Mouse (Mus musculus) liver, embryonic 13.5 days (tissue): ENCODE data around the gene Nmrk2. TPM values are rescaled to one million over a fixed set of nuclear protein-coding genes. Genes with fewer than 3 reads are reported as not detected.

Experiments
- ATAC-seq: fragments of 200-750 bp; cut with Nextera tagmentation; 2 replicates; pipeline ENCODE4 v1.8.0; 2017; ENCODE audit warnings: low read depth, mild to moderate bottlenecking, moderate number of reproducible peaks, moderate library complexity
- DNase-seq: peaks from one replicate; pipeline ENCODE4 v3.0.0; 2022
- H3K27ac ChIP-seq: fragments of 300-500 bp; sonication (generic); 2 replicates; pipeline ENCODE4 v1.5.1; 2015; ENCODE audit warnings: moderate library complexity, mild to moderate bottlenecking, inconsistent platforms
- H3K27me3 ChIP-seq: fragments of 300-500 bp; sonication (generic); 2 replicates; pipeline ENCODE4 v1.6.1; 2015; ENCODE audit warnings: mild to moderate bottlenecking, inconsistent platforms
- H3K36me3 ChIP-seq: fragments of 300-500 bp; sonication (generic); 2 replicates; pipeline ENCODE4 v1.6.1; 2015; ENCODE audit warnings: mild to moderate bottlenecking, inconsistent platforms
- H3K4me1 ChIP-seq: fragments of 300-500 bp; sonication (generic); replicated peaks from 2 replicates; pipeline ENCODE4 v1.6.1; 2015; ENCODE audit warnings: inconsistent platforms
- H3K4me2 ChIP-seq: fragments of 300-500 bp; sonication (generic); 2 replicates; pipeline ENCODE4 v1.6.1; 2015; ENCODE audit warnings: inconsistent platforms, mild to moderate bottlenecking, moderate library complexity
- H3K4me3 ChIP-seq: fragments of 300-500 bp; sonication (generic); replicated peaks from 2 replicates; pipeline ENCODE4 v1.5.1; 2015; ENCODE audit warnings: mild to moderate bottlenecking, inconsistent platforms
- H3K9ac ChIP-seq: fragments of 300-500 bp; sonication (generic); 2 replicates; pipeline ENCODE4 v1.6.1; 2015; ENCODE audit warnings: mild to moderate bottlenecking, inconsistent platforms
- H3K9me3 ChIP-seq: fragments of 300-500 bp; sonication (generic); replicated peaks from 2 replicates; pipeline ENCODE4 v1.6.1; 2016; ENCODE audit warnings: inconsistent platforms
- WGBS: fragments of 180-500 bp; shearing (Covaris S2); methylation state at CpG from one replicate; pipeline ENCODE4 v1.1.7; 2015; ENCODE audit not compliant: insufficient replicate concordance; 5-methylcytosine and 5-hydroxymethylcytosine counted together
- polyA plus RNA-seq: library from polyadenylated mRNA; unstranded; fragments of >200 nt; fragmentation: Nextera tagmentation; extraction: Ambion mirVana; gene quantifications from 2 replicates; pipeline ENCODE4 v1.2.1, GENCODE M21; 2015

The Nmrk2 gene
- polyA plus RNA-seq, 1 experiment from 2014 or later: not detected

DNA sequence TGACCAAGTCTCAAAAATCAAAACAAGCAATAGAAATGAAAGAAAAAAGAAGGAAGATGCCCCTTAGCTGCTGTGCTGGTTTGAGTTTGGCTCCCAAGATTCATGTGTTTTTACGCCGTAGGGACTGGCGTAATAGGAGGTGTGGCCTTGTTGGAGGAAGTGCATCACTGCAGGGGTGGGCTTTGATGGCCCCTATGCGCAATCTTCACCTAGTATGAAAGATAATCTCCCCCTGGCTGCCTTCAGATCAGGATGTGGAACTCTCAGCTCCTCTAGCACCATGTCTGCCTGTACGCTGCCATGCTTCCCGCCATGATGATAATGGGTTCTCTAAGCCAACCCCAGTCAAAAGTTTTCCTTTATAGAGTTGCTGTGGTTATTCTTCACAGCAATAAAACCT, 14.4 kb upstream of the Nmrk2 start:
- DNase-seq (no peak), ATAC-seq (no peak)
- H3K4me2 ChIP-seq: no peak overlapping the region
- 71% methylated on average over 6 of the region's 6 CpGs for WGBS
- no peaks in the 10 kb centered on the region for H3K9me3 ChIP-seq
- no peaks in the 10 kb centered on the region for H3K36me3 ChIP-seq
- H3K4me3 ChIP-seq: no peak overlapping the region
- peaks cover 14% of the 10 kb centered on the region for H3K27me3 ChIP-seq
- no peak overlapping the region for H3K27ac ChIP-seq
- no peaks in the 10 kb centered on the region for H3K4me1 ChIP-seq
- H3K9ac ChIP-seq: no peak overlapping the region

- WGBS: 77% methylated on average over 5 of the region's 5 CpGs
Observed at GRCm38 (mm10) chr10:81210154-81210553, 8.3 kb upstream of the Nmrk2 start.

DNA sequence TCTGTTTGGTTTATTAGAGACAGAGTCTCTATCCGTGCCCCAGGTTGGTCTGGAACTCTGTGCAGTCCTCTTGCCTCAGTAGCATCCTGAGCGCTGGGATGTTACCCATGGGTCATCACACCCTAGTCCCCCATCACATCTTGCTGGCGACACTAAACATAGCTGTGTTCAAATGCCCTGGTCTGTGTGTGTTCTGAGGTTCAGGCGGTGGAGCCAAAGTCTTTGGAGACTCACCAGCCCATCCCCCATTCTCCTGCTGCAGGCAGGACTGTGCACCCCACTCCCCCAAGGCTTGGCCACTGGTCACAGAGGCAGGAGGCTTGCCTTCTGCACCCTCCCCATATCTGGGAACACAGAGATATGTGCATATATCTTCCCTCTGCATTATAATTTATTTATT, 2.3 kb upstream of the Nmrk2 start:
- no peak overlapping the region for H3K9ac ChIP-seq
- H3K36me3 ChIP-seq: no peaks in the 10 kb centered on the region
- H3K27ac ChIP-seq: peak overlapping the region; percentile 55; the same call in 1 of the 2 replicates
- 63% methylated on average over 4 of the region's 4 CpGs for WGBS
- H3K4me3 ChIP-seq: no peak overlapping the region
- ATAC-seq: no peak
- DNase-seq: no peak
- H3K9me3 ChIP-seq: no peaks in the 10 kb centered on the region
- peaks cover 32% of the 10 kb centered on the region for H3K27me3 ChIP-seq
- peaks cover 24% of the 10 kb centered on the region for H3K4me1 ChIP-seq
- no peak overlapping the region for H3K4me2 ChIP-seq

More at GRCm38 (mm10) chr10:81210154-81210553, 8.3 kb upstream of the Nmrk2 start:
- H3K27ac ChIP-seq: no peak overlapping the region
- no peak overlapping the region for H3K4me2 ChIP-seq
- H3K9me3 ChIP-seq: 0 out of 2 replicates have a peak, but pooled peaks cover 3% of the 10 kb centered on the region
- DNase-seq (no peak), ATAC-seq (no peak)
- H3K4me1 ChIP-seq: no peaks in the 10 kb centered on the region
- H3K4me3 ChIP-seq: no peak overlapping the region
- no peak overlapping the region for H3K9ac ChIP-seq
- H3K36me3 ChIP-seq: no peaks in the 10 kb centered on the region
- H3K27me3 ChIP-seq: peaks cover 21% of the 10 kb centered on the region; the same call in 1 of the 2 replicates

- ATAC-seq (peak; percentile 85), DNase-seq (peak; percentile 77)
- Histone ChIP-seq H3K4me2 (no peak overlapping the region), H3K4me1 (peaks cover 24% of the 10 kb centered on the region), H3K9ac (peak overlapping the region; percentile 17; the same call in 1 of the 2 replicates), H3K27me3 (peaks cover 35% of the 10 kb centered on the region), H3K9me3 (no peaks in the 10 kb centered on the region), H3K4me3 (no peak overlapping the region), H3K36me3 (no peaks in the 10 kb centered on the region), H3K27ac (peak overlapping the region; percentile 55; the same call in 1 of the 2 replicates)
- 22% methylated on average over 8 of the region's 8 CpGs for WGBS
Observed at GRCm38 (mm10) chr10:81202978-81203720, 1.3 kb upstream of the Nmrk2 start.

DNA sequence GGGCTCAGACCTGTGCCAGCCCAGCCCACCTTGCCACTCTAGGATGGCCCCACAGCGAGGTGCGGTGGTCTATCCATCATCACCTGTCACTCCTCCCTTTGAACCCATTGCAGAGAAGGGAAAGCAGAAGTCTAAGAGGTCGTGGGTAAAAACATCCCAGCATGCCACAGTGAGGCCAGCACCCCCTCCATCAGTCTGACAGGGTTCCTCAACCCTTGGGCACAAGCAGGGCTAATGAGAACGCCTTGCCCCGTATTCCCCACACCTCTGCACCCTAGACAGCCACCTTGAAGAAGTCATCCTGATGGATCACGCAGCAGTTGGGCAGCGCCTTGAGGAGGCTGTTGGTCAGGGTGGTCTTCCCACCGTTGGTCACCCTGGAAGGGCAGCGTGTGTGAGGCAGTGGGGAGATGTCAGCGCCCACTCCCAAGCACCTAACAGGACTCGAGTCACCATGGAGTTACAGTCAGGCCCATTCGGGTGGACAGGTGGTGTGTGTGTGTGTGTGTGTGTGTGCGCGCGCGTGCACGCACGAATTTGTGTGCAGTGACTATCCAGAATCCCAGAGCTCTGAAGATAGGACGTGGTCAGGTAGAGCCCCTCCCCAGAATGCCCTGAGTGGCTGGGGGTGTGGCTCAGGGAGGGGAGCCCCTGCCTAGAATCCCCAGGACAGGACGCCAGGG, 1.1 kb downstream of the Nmrk2 start:
- WGBS: 70% methylated on average over 20 of the region's 20 CpGs
- DNase-seq (no peak), ATAC-seq (no peak)
- Histone ChIP-seq H3K9me3 (no peaks in the 10 kb centered on the region), H3K36me3 (no peaks in the 10 kb centered on the region), H3K4me2 (no peak overlapping the region), H3K9ac (no peak overlapping the region), H3K27ac (no peak overlapping the region), H3K4me3 (no peak overlapping the region), H3K27me3 (peaks cover 44% of the 10 kb centered on the region), H3K4me1 (peaks cover 24% of the 10 kb centered on the region)

- no peak overlapping the region for H3K9ac ChIP-seq
- peaks cover 44% of the 10 kb centered on the region for H3K27me3 ChIP-seq
- no peak for ATAC-seq
- WGBS: 76% methylated on average over 13 of the region's 13 CpGs
- H3K4me1 ChIP-seq: peaks cover 28% of the 10 kb centered on the region
- no peaks in the 10 kb centered on the region for H3K36me3 ChIP-seq
- no peak overlapping the region for H3K4me3 ChIP-seq
- no peak overlapping the region for H3K27ac ChIP-seq
- H3K4me2 ChIP-seq: no peak overlapping the region
- DNase-seq: no peak
- H3K9me3 ChIP-seq: no peaks in the 10 kb centered on the region
Observed at GRCm38 (mm10) chr10:81200141-81200540, 1.7 kb downstream of the Nmrk2 start.

DNA sequence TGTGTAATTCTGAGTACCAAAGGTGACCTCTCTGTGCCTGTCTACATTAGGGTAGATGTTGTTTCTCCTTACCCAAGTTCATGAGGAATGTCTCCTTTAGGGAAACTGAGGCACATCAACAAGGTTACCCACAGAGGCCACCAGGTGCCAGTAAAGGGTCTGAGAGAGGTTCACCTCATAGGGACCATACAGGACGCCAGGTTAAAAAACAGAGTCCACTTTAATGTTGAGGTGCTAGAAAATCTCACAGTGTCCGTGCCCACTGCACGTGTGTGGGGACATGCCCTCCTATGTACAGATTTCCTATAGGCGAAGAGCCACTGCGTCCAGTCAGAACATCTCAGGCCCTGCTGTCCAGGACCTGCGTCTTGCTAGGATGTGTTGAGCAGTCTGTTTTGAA, 2.9 kb downstream of the Nmrk2 start:
- ATAC-seq: no peak
- Histone ChIP-seq H3K4me1 (peaks cover 35% of the 10 kb centered on the region), H3K9ac (no peak overlapping the region), H3K4me2 (no peak overlapping the region), H3K9me3 (no peaks in the 10 kb centered on the region), H3K27ac (no peak overlapping the region), H3K4me3 (no peak overlapping the region), H3K36me3 (no peaks in the 10 kb centered on the region), H3K27me3 (peaks cover 54% of the 10 kb centered on the region)
- 66% methylated on average over 6 of the region's 6 CpGs for WGBS
- DNase-seq: no peak

GRCm38 (mm10) chr10:81198230-81198629, 3.6 kb downstream of the Nmrk2 start:
- WGBS: 1% methylated on average over 9 of the region's 9 CpGs
- Histone ChIP-seq H3K36me3 (no peaks in the 10 kb centered on the region), H3K4me3 (no peak overlapping the region), H3K27ac (no peak overlapping the region), H3K4me1 (peaks cover 34% of the 10 kb centered on the region), H3K9me3 (no peaks in the 10 kb centered on the region), H3K4me2 (no peak overlapping the region), H3K27me3 (peaks cover 62% of the 10 kb centered on the region), H3K9ac (no peak overlapping the region)
- no peak for DNase-seq
- ATAC-seq: no peak

GRCm38 (mm10) chr10:81197305-81197704, 4.5 kb downstream of the Nmrk2 start:
- DNase-seq: no peak
- Histone ChIP-seq H3K9me3 (no peaks in the 10 kb centered on the region), H3K27ac (no peak overlapping the region), H3K27me3 (peaks cover 70% of the 10 kb centered on the region), H3K36me3 (no peaks in the 10 kb centered on the region), H3K4me3 (no peak overlapping the region), H3K4me2 (no peak overlapping the region), H3K4me1 (peaks cover 34% of the 10 kb centered on the region), H3K9ac (no peak overlapping the region)
- 39% methylated on average over 6 of the region's 6 CpGs for WGBS
- no peak for ATAC-seq

DNA sequence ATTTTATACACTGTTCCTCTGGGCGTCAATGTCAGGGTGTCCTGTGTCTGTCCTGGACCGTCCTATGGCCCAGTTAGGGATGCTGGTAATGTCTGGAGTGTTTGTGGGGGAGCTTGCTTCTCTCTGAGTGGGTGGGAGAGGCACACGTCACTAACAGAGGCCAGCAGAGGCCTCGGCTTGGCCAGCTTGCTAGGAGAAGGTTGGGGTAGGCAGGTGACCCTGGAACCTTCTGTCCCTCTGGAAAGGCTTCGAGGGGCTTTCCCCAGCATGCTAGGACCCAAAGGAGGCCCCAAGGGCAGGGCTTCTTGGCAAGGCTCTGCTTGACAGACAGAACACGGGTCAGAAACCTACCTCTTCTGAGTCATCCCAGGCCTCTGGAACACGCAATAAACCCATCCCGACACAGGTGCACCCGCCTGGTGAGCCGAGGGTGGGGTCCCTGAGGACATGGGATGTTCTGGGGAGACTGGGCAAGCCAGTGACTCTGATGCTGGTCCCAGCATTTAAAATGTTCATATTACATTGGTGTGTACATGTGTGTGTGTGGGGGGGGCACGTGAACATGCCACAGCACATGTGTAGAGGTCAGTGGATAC, 5.3 kb downstream of the Nmrk2 start:
- no peaks in the 10 kb centered on the region for H3K36me3 ChIP-seq
- no peak overlapping the region for H3K4me2 ChIP-seq
- no peak for DNase-seq
- no peak overlapping the region for H3K27ac ChIP-seq
- no peak overlapping the region for H3K9ac ChIP-seq
- 50% methylated on average over 11 of the region's 11 CpGs for WGBS
- H3K4me1 ChIP-seq: peaks cover 36% of the 10 kb centered on the region
- H3K9me3 ChIP-seq: no peaks in the 10 kb centered on the region
- H3K27me3 ChIP-seq: peaks cover 70% of the 10 kb centered on the region
- no peak for ATAC-seq
- no peak overlapping the region for H3K4me3 ChIP-seq

DNA sequence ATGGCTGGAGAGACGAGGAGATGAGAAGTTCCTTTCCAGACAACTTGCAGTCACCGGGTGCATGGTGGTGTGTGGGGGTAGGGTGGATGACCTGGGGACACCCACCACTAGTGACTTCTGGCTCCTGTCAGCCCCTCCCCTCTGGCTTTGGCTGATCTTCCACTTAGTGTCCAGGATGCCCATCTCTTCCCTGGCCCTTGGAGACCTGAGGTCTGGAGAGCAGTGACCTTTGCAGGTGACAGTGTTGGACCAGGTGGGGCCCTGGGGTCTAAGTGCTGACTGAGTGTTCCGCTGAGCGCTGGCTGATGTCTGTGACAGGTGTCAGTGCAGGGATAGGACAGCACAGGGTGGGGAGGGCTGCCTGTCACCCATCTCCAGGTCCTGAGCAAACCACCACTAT, 6.6 kb downstream of the Nmrk2 start:
- WGBS: 52% methylated on average over 4 of the region's 4 CpGs
- peaks cover 8% of the 10 kb centered on the region for H3K36me3 ChIP-seq
- peaks cover 69% of the 10 kb centered on the region for H3K27me3 ChIP-seq
- H3K4me1 ChIP-seq: peaks cover 49% of the 10 kb centered on the region
- H3K9me3 ChIP-seq: no peaks in the 10 kb centered on the region
- no peak overlapping the region for H3K4me3 ChIP-seq
- no peak overlapping the region for H3K27ac ChIP-seq
- no peak for DNase-seq
- ATAC-seq: no peak
- no peak overlapping the region for H3K9ac ChIP-seq
- no peak overlapping the region for H3K4me2 ChIP-seq
